Mouse (Mus musculus) lung, postnatal 0 days (tissue): Measurements from ENCODE around the gene Cd247. TPM values are rescaled to one million over a fixed set of nuclear protein-coding genes. Genes with fewer than 3 reads are reported as not detected.
A peak's percentile ranks its signal among the peaks of the same experiment; 100 is the strongest.

Experiments used
- ATAC-seq: fragments of 200-750 bp; cut with Nextera tagmentation; 2 replicates; pipeline ENCODE4 v1.8.0; 2017; ENCODE audit warnings: moderate library complexity
- DNase-seq: peaks from one replicate; pipeline ENCODE4 v3.0.0-alpha.2; 2016; ENCODE audit warnings: low spot score
- H3K27ac ChIP-seq: fragments of 300-500 bp; sonication (generic); 2 replicates; pipeline ENCODE4 v1.5.1; 2014; ENCODE audit warnings: antibody characterized with exemption, mild to moderate bottlenecking, low read length, mixed read lengths
- H3K27me3 ChIP-seq: fragments of 300-500 bp; sonication (generic); replicated peaks from 2 replicates; pipeline ENCODE4 v1.6.1; 2014; ENCODE audit warnings: low read length, mixed read lengths; ENCODE audit not compliant: insufficient read depth
- H3K36me3 ChIP-seq: fragments of 300-500 bp; sonication (generic); 2 replicates; pipeline ENCODE4 v1.6.1; 2014; ENCODE audit warnings: low read length, mixed read lengths; ENCODE audit not compliant: insufficient read depth
- H3K4me1 ChIP-seq: fragments of 300-500 bp; sonication (generic); 2 replicates; pipeline ENCODE4 v1.6.1; 2014; ENCODE audit warnings: antibody characterized with exemption, low read depth, low read length, mixed read lengths; ENCODE audit not compliant: insufficient read depth
- H3K4me2 ChIP-seq: fragments of 300-500 bp; sonication (generic); replicated peaks from 2 replicates; pipeline ENCODE4 v1.6.1; 2014; ENCODE audit warnings: low read depth, mild to moderate bottlenecking, low read length, moderate library complexity, mixed read lengths
- H3K4me3 ChIP-seq: fragments of 300-500 bp; sonication (generic); 2 replicates; pipeline ENCODE4 v1.5.1; 2014; ENCODE audit warnings: low read depth, low read length
- H3K9ac ChIP-seq: fragments of 300-500 bp; sonication (generic); replicated peaks from 2 replicates; pipeline ENCODE4 v1.6.1; 2014; ENCODE audit warnings: low read depth, mild to moderate bottlenecking
- H3K9me3 ChIP-seq: fragments of 300-500 bp; sonication (generic); 2 replicates; pipeline ENCODE4 v1.6.1; 2016; ENCODE audit warnings: low read length, mixed read lengths
- CTCF ChIP-seq: IDR thresholded peaks from 2 replicates; pipeline ENCODE4 v1.5.1; 2016; ENCODE audit warnings: antibody characterized with exemption, mild to moderate bottlenecking
- EP300 ChIP-seq: IDR thresholded peaks from 2 replicates; pipeline ENCODE4 v1.6.1; 2016; ENCODE audit warnings: antibody characterized with exemption, mild to moderate bottlenecking, control low read depth
- WGBS: fragments of 180-500 bp; shearing (Covaris S2); extraction: QIAGEN DNeasy Blood & Tissue Kit; methylation state at CpG from one replicate; pipeline ENCODE4 v1.1.7; 2014; 5-methylcytosine and 5-hydroxymethylcytosine counted together
- polyA plus RNA-seq: library from polyadenylated mRNA; unstranded; fragments of >200 nt; fragmentation: Nextera tagmentation; extraction: Ambion mirVana; gene quantifications from 2 replicates; pipeline ENCODE4 v1.2.1, GENCODE M21; 2015

Gene Cd247
- polyA plus RNA-seq, 1 experiment from 2014 or later, result 1.3 TPM

DNA sequence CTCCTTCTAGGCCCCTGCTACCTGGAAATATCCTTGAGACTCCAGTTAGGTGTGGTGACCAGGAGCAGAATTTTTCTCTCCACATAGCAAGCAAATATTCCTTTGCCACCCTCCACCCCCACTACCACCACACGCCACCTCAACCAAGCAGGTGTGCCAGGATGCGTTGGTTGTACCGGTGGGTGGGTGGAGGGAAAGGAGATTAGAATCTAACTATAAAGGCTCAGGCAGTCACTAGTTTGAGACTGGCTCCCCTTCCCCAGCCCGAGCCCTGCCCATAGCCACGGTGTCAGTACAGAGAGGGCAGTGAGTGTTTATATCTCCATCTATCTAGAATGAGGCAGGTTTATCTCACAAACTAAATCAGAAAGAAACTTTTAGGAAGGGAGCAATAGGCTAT is 39.7 kb downstream of the Cd247 start:
- Histone ChIP-seq H3K36me3 (no peaks in the 10 kb centered on the region), H3K27ac (no peak overlapping the region), H3K9ac (no peak overlapping the region), H3K27me3 (no peaks in the 10 kb centered on the region), H3K4me1 (no peaks in the 10 kb centered on the region), H3K9me3 (no peaks in the 10 kb centered on the region), H3K4me3 (no peak overlapping the region), H3K4me2 (no peak overlapping the region)
- DNase-seq (no peak), ATAC-seq (no peak)
- TF ChIP-seq CTCF (no peak), EP300 (no peak)
- WGBS, result 66% methylated on average over 5 of the region's 5 CpGs

GRCm38 (mm10) chr1:165828615-165829014 is 40.1 kb downstream of the Cd247 start:
- ATAC-seq (no peak), DNase-seq (no peak)
- no peaks in the 10 kb centered on the region for H3K27me3 ChIP-seq
- H3K4me3 ChIP-seq, result no peak overlapping the region
- H3K9me3 ChIP-seq, result no peaks in the 10 kb centered on the region
- no peaks in the 10 kb centered on the region for H3K36me3 ChIP-seq
- H3K4me2 ChIP-seq, result no peak overlapping the region
- H3K9ac ChIP-seq, result no peak overlapping the region
- no peak overlapping the region for H3K27ac ChIP-seq
- no peaks in the 10 kb centered on the region for H3K4me1 ChIP-seq
- 87% methylated on average over 6 of the region's 6 CpGs for whole genome bisulfite sequencing
- no peak for TF ChIP-seq EP300
- TF ChIP-seq CTCF, result no peak

GRCm38 (mm10) chr1:165829890-165830289 is 41.4 kb downstream of the Cd247 start:
- TF ChIP-seq CTCF (no peak), EP300 (no peak)
- Histone ChIP-seq H3K27me3 (no peaks in the 10 kb centered on the region), H3K9ac (no peak overlapping the region), H3K36me3 (no peaks in the 10 kb centered on the region), H3K4me1 (no peaks in the 10 kb centered on the region), H3K27ac (no peak overlapping the region), H3K4me2 (no peak overlapping the region), H3K4me3 (no peak overlapping the region), H3K9me3 (no peaks in the 10 kb centered on the region)
- no peak for ATAC-seq
- WGBS, result 92% methylated on average over 5 of the region's 5 CpGs
- DNase-seq, result no peak

DNA sequence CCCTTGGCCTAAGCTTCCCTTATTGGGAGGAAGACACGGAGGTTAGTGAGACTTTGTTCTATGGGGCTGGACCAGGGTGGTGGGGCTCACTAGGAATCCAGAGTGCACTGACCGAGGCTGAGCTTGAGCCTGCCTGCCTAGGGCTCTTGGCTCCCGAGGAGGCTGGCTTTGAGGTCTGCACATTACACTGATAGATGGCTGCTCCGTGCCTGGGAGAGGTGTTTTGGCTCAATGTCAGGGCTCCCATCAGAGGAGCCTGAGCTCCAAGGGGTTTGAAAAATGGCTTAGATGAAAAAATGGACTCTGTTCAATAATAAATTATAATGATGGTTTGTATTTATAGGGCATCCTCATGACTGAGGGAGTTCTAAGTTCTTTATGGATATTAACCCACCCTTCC is 44.8 kb downstream of the Cd247 start:
- 33% methylated on average over 4 of the region's 4 CpGs for WGBS
- Histone ChIP-seq H3K27ac (no peak overlapping the region), H3K27me3 (no peaks in the 10 kb centered on the region; the same call in 1 of the 2 replicates), H3K9ac (no peak overlapping the region), H3K9me3 (no peaks in the 10 kb centered on the region), H3K4me1 (no peaks in the 10 kb centered on the region; the same call in 1 of the 2 replicates), H3K4me2 (no peak overlapping the region), H3K4me3 (no peak overlapping the region), H3K36me3 (no peaks in the 10 kb centered on the region)
- no peak for DNase-seq
- TF ChIP-seq CTCF, result no peak
- TF ChIP-seq EP300, result no peak
- ATAC-seq, result no peak

DNA sequence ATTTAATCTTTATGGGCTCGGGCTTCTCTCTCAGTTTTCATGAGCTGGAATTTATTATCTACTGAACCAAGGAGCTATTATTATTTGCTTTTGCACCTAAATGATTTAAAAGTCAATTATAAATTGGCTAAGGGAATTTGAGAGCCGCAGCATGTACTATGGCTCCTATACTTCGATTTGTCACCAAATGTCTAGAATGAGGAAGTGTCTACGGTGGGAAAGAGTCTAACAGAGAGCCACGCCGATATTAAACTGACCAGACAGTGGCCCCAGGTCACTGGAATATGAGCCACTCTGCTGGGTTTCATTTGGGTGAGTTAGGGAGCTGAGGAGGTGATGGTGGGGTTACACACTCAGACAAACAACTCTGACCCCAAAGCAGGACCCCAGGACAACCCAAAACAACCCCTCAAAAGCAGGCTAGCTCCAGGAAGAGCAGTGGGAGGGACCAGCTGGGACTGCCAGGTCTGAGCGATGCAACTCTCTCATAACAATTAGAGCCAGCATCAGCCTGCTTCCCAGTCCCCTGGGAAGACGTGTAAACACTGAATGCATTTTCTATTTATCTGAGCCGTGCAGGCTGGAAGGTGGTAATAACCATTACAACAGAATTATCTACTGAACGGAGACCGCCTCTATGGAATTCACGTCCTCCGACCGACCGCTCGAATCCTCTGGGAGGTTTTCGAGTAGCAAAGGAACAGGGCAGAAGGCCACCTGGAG is 45.6 kb downstream of the Cd247 start:
- ATAC-seq (no peak), DNase-seq (no peak)
- Histone ChIP-seq H3K9ac (no peak overlapping the region), H3K9me3 (no peaks in the 10 kb centered on the region), H3K27ac (no peak overlapping the region), H3K36me3 (no peaks in the 10 kb centered on the region), H3K4me3 (no peak overlapping the region), H3K27me3 (no peaks in the 10 kb centered on the region; the same call in 1 of the 2 replicates), H3K4me1 (no peaks in the 10 kb centered on the region; the same call in 1 of the 2 replicates), H3K4me2 (no peak overlapping the region)
- TF ChIP-seq EP300 (no peak), CTCF (no peak)
- 28% methylated on average over 17 of the region's 17 CpGs for WGBS

DNA sequence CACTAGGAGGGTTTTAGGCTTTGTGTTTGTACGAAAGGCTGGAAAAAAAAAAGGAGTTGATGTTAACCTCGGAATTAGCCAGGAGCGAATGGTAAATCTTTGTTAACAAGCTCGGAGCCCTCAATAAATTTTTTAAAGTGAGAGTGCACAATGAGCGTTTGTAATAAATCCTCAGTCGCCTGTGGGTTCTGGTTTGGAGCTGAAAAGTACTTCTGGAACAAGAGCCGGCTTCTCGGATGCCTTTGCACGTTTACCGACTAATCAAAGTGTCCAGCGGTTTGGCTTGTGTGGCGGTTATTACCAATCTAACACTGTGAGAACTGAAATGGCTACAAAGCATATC is 46.1 kb downstream of the Cd247 start:
- no peak for ATAC-seq
- Histone ChIP-seq H3K4me1 (no peaks in the 10 kb centered on the region; the same call in 1 of the 2 replicates), H3K9me3 (no peaks in the 10 kb centered on the region), H3K9ac (no peak overlapping the region), H3K4me3 (no peak overlapping the region), H3K4me2 (no peak overlapping the region), H3K27me3 (no peaks in the 10 kb centered on the region; the same call in 1 of the 2 replicates), H3K27ac (no peak overlapping the region), H3K36me3 (no peaks in the 10 kb centered on the region)
- no peak for DNase-seq
- TF ChIP-seq CTCF (no peak), EP300 (no peak)
- 40% methylated on average over 12 of the region's 12 CpGs for WGBS

GRCm38 (mm10) chr1:165836461-165836860 is 48.0 kb downstream of the Cd247 start:
- Histone ChIP-seq H3K4me3 (no peak overlapping the region), H3K4me1 (peaks cover 5% of the 10 kb centered on the region), H3K27me3 (peaks cover 7% of the 10 kb centered on the region; the same call in 1 of the 2 replicates), H3K9me3 (no peaks in the 10 kb centered on the region), H3K4me2 (no peak overlapping the region), H3K27ac (no peak overlapping the region), H3K36me3 (no peaks in the 10 kb centered on the region), H3K9ac (no peak overlapping the region)
- DNase-seq (peak; percentile 38), ATAC-seq (peak; percentile 25)
- WGBS, result 22% methylated on average over 6 of the region's 6 CpGs
- TF ChIP-seq EP300, result no peak
- no peak for TF ChIP-seq CTCF
